Mouse (Mus musculus) intestine, embryonic 15.5 days (tissue): Measurements from ENCODE around the gene Ggt6. TPM values are rescaled to one million over a fixed set of nuclear protein-coding genes. Genes with fewer than 3 reads are reported as not detected.

Experiments used
- ATAC-seq: fragments of 200-750 bp; cut with Nextera tagmentation; 2 replicates; pipeline ENCODE4 v1.8.0; 2017; ENCODE audit warnings: moderate TSS enrichment, moderate library complexity
- H3K27ac ChIP-seq: fragments of 300-500 bp; sonication (generic); 2 replicates; pipeline ENCODE4 v1.5.1; 2015; ENCODE audit warnings: mild to moderate bottlenecking, inconsistent platforms
- H3K27me3 ChIP-seq: fragments of 300-500 bp; sonication (generic); replicated peaks from 2 replicates; pipeline ENCODE4 v1.6.1; 2015; ENCODE audit warnings: inconsistent platforms
- H3K36me3 ChIP-seq: fragments of 300-500 bp; sonication (generic); 2 replicates; pipeline ENCODE4 v1.6.1; 2015; ENCODE audit warnings: inconsistent platforms
- H3K4me1 ChIP-seq: fragments of 300-500 bp; sonication (generic); replicated peaks from 2 replicates; pipeline ENCODE4 v1.6.1; 2015; ENCODE audit warnings: inconsistent platforms
- H3K4me2 ChIP-seq: fragments of 300-500 bp; sonication (generic); replicated peaks from 2 replicates; pipeline ENCODE4 v1.6.1; 2015; ENCODE audit warnings: mild to moderate bottlenecking, inconsistent platforms
- H3K4me3 ChIP-seq: fragments of 300-500 bp; sonication (generic); replicated peaks from 2 replicates; pipeline ENCODE4 v1.5.1; 2015; ENCODE audit warnings: inconsistent platforms
- H3K9ac ChIP-seq: fragments of 300-500 bp; sonication (generic); 2 replicates; pipeline ENCODE4 v1.6.1; 2015; ENCODE audit warnings: inconsistent platforms
- H3K9me3 ChIP-seq: fragments of 300-500 bp; sonication (generic); 2 replicates; pipeline ENCODE4 v1.6.1; 2016; ENCODE audit warnings: inconsistent platforms
- WGBS: fragments of 180-500 bp; shearing (Covaris S2); methylation state at CpG from one replicate; pipeline ENCODE4 v1.1.7; 2015; 5-methylcytosine and 5-hydroxymethylcytosine counted together
- polyA plus RNA-seq: library from polyadenylated mRNA; unstranded; fragments of >200 nt; fragmentation: Nextera tagmentation; extraction: Ambion mirVana; gene quantifications from 2 replicates; pipeline ENCODE4 v1.2.1, GENCODE M21; 2015

Gene Ggt6
- 11.5 and 14.4 TPM in 2 replicates for polyA plus RNA-seq

GRCm38 (mm10) chr11:72434963-72435693 lies at the start of gene Ggt6:
Gene Ggt6 (plus strand): TSS chr11:72435526.
- Histone ChIP-seq H3K4me2 (peak within 1 kb of the TSS; percentile 53), H3K36me3 (no peaks in the 10 kb centered on the region), H3K27me3 (no peaks in the 10 kb centered on the region), H3K9me3 (no peaks in the 10 kb centered on the region), H3K27ac (peak within 1 kb of the TSS; percentile 82), H3K4me1 (peaks cover 14% of the 10 kb centered on the region; the same call in 1 of the 2 replicates), H3K4me3 (peak within 1 kb of the TSS; percentile 28), H3K9ac (0 out of 2 replicates have a peak within 1 kb of the TSS, but pooled peaks have one; percentile 20)
- WGBS = 51% methylated on average over 11 of the region's 11 CpGs
- peak; percentile 97 for ATAC-seq

- H3K4me2 ChIP-seq = no peak overlapping the region
- no peaks in the 10 kb centered on the region for H3K4me1 ChIP-seq
- no peak overlapping the region for H3K9ac ChIP-seq
- no peaks in the 10 kb centered on the region for H3K36me3 ChIP-seq
- WGBS = 98% methylated on average over 6 of the region's 6 CpGs
- no peak overlapping the region for H3K4me3 ChIP-seq
- H3K27me3 ChIP-seq = no peaks in the 10 kb centered on the region
- no peak overlapping the region for H3K27ac ChIP-seq
- H3K9me3 ChIP-seq = no peaks in the 10 kb centered on the region
- ATAC-seq = no peak
Observed at GRCm38 (mm10) chr11:72388113-72388529, 47.2 kb upstream of the Ggt6 start.

GRCm38 (mm10) chr11:72389407-72390142 lies 45.8 kb upstream of the Ggt6 start:
- Histone ChIP-seq H3K9ac (no peak overlapping the region), H3K4me1 (peaks cover 4% of the 10 kb centered on the region; the same call in 1 of the 2 replicates), H3K36me3 (no peaks in the 10 kb centered on the region), H3K27ac (no peak overlapping the region), H3K4me2 (no peak overlapping the region), H3K9me3 (no peaks in the 10 kb centered on the region), H3K27me3 (no peaks in the 10 kb centered on the region), H3K4me3 (no peak overlapping the region)
- 79% methylated on average over 7 of the region's 7 CpGs for WGBS
- no peak for ATAC-seq

GRCm38 (mm10) chr11:72391181-72391580 lies 44.1 kb upstream of the Ggt6 start:
- H3K4me3 ChIP-seq = no peak overlapping the region
- no peak for ATAC-seq
- H3K36me3 ChIP-seq = no peaks in the 10 kb centered on the region

GRCm38 (mm10) chr11:72393243-72393642 lies 42.1 kb upstream of the Ggt6 start:
- Histone ChIP-seq H3K9me3 (no peaks in the 10 kb centered on the region), H3K27me3 (no peaks in the 10 kb centered on the region), H3K36me3 (no peaks in the 10 kb centered on the region), H3K9ac (no peak overlapping the region), H3K27ac (no peak overlapping the region), H3K4me1 (peaks cover 29% of the 10 kb centered on the region), H3K4me2 (no peak overlapping the region), H3K4me3 (no peak overlapping the region)
- 92% methylated on average over 3 of the region's 3 CpGs for WGBS
- ATAC-seq = no peak

More at GRCm38 (mm10) chr11:72391181-72391580, 44.1 kb upstream of the Ggt6 start:
- H3K4me2 ChIP-seq = no peak overlapping the region
- no peak overlapping the region for H3K9ac ChIP-seq
- no peak overlapping the region for H3K27ac ChIP-seq
- H3K27me3 ChIP-seq = no peaks in the 10 kb centered on the region
- H3K9me3 ChIP-seq = no peaks in the 10 kb centered on the region
- 91% methylated on average over 13 of the region's 13 CpGs for whole genome bisulfite sequencing
- peaks cover 9% of the 10 kb centered on the region; the same call in 1 of the 2 replicates for H3K4me1 ChIP-seq

GRCm38 (mm10) chr11:72393669-72394068 lies 41.7 kb upstream of the Ggt6 start:
- no peak overlapping the region for H3K4me3 ChIP-seq
- H3K9ac ChIP-seq = no peak overlapping the region
- H3K36me3 ChIP-seq = no peaks in the 10 kb centered on the region
- no peaks in the 10 kb centered on the region for H3K27me3 ChIP-seq
- H3K4me2 ChIP-seq = no peak overlapping the region
- H3K27ac ChIP-seq = no peak overlapping the region
- H3K9me3 ChIP-seq = no peaks in the 10 kb centered on the region
- H3K4me1 ChIP-seq = peaks cover 29% of the 10 kb centered on the region
- no peak for ATAC-seq
- 57% methylated on average over 5 of the region's 5 CpGs for WGBS

- no peak overlapping the region for H3K4me3 ChIP-seq
- ATAC-seq = no peak
- 95% methylated on average over 2 of the region's 2 CpGs for WGBS
- H3K27me3 ChIP-seq = no peaks in the 10 kb centered on the region
- H3K4me2 ChIP-seq = no peak overlapping the region
- no peak overlapping the region for H3K27ac ChIP-seq
- no peaks in the 10 kb centered on the region for H3K9me3 ChIP-seq
- H3K9ac ChIP-seq = no peak overlapping the region
- peaks cover 29% of the 10 kb centered on the region for H3K4me1 ChIP-seq
- H3K36me3 ChIP-seq = 0 out of 2 replicates have a peak, but pooled peaks cover 1% of the 10 kb centered on the region
Observed at GRCm38 (mm10) chr11:72394694-72395093, 40.6 kb upstream of the Ggt6 start.

- Histone ChIP-seq H3K4me2 (no peak overlapping the region), H3K9me3 (no peaks in the 10 kb centered on the region), H3K4me3 (no peak overlapping the region), H3K27me3 (no peaks in the 10 kb centered on the region), H3K36me3 (peaks cover 9% of the 10 kb centered on the region; the same call in 1 of the 2 replicates), H3K4me1 (peaks cover 29% of the 10 kb centered on the region), H3K27ac (no peak overlapping the region), H3K9ac (no peak overlapping the region)
- WGBS = 64% methylated on average over 6 of the region's 6 CpGs
- no peak for ATAC-seq
Observed at GRCm38 (mm10) chr11:72395652-72396051, 39.7 kb upstream of the Ggt6 start.

GRCm38 (mm10) chr11:72396621-72397020 lies 38.7 kb upstream of the Ggt6 start:
- H3K4me2 ChIP-seq = no peak overlapping the region; the same call in 1 of the 2 replicates
- no peak overlapping the region for H3K9ac ChIP-seq
- peak overlapping the region; percentile 70 for H3K27ac ChIP-seq
- ATAC-seq = peak; percentile 52; the same call in 1 of the 2 replicates
- H3K9me3 ChIP-seq = no peaks in the 10 kb centered on the region
- WGBS = 53% methylated on average over 7 of the region's 7 CpGs
- H3K4me3 ChIP-seq = no peak overlapping the region
- H3K4me1 ChIP-seq = peaks cover 29% of the 10 kb centered on the region
- H3K27me3 ChIP-seq = no peaks in the 10 kb centered on the region
- H3K36me3 ChIP-seq = peaks cover 11% of the 10 kb centered on the region; the same call in 1 of the 2 replicates

GRCm38 (mm10) chr11:72397072-72397471 lies 38.3 kb upstream of the Ggt6 start:
- WGBS = 48% methylated on average over 10 of the region's 10 CpGs

GRCm38 (mm10) chr11:72397811-72398525 lies 37.4 kb upstream of the Ggt6 start:
- Histone ChIP-seq H3K36me3 (peaks cover 11% of the 10 kb centered on the region; the same call in 1 of the 2 replicates), H3K4me2 (no peak overlapping the region), H3K4me3 (no peak overlapping the region), H3K27ac (peak overlapping the region; percentile 70; the same call in 1 of the 2 replicates), H3K4me1 (peaks cover 29% of the 10 kb centered on the region), H3K27me3 (no peaks in the 10 kb centered on the region), H3K9ac (no peak overlapping the region), H3K9me3 (no peaks in the 10 kb centered on the region)
- ATAC-seq = no peak
- 84% methylated on average over 8 of the region's 8 CpGs for WGBS

More at GRCm38 (mm10) chr11:72397072-72397471, 38.3 kb upstream of the Ggt6 start:
- Histone ChIP-seq H3K27ac (peak overlapping the region; percentile 70), H3K36me3 (peaks cover 11% of the 10 kb centered on the region; the same call in 1 of the 2 replicates), H3K4me1 (peaks cover 29% of the 10 kb centered on the region), H3K9ac (no peak overlapping the region), H3K27me3 (no peaks in the 10 kb centered on the region), H3K9me3 (no peaks in the 10 kb centered on the region), H3K4me3 (no peak overlapping the region), H3K4me2 (no peak overlapping the region; the same call in 1 of the 2 replicates)
- ATAC-seq = no peak

GRCm38 (mm10) chr11:72401068-72401467 lies 34.3 kb upstream of the Ggt6 start:
- H3K9ac ChIP-seq = no peak overlapping the region
- H3K4me3 ChIP-seq = no peak overlapping the region
- no peak overlapping the region for H3K4me2 ChIP-seq
- peaks cover 11% of the 10 kb centered on the region; the same call in 1 of the 2 replicates for H3K36me3 ChIP-seq
- H3K4me1 ChIP-seq = peaks cover 26% of the 10 kb centered on the region
- no peak overlapping the region for H3K27ac ChIP-seq
- H3K9me3 ChIP-seq = no peaks in the 10 kb centered on the region
- WGBS = 76% methylated on average over 12 of the region's 12 CpGs
- no peaks in the 10 kb centered on the region for H3K27me3 ChIP-seq
- ATAC-seq = no peak
